Mouse (Mus musculus) limb, embryonic 11.5 days (tissue): ENCODE data around the gene Neurod4. TPM values are rescaled to one million over a fixed set of nuclear protein-coding genes. Genes with fewer than 3 reads are reported as not detected.
"Not testable (repeated sequence)": the region's sequence is repeated elsewhere in the genome, so short reads cannot be mapped to it uniquely, and the experiment has no call there.

Experiments used
- ATAC-seq: fragments of 200-750 bp; cut with Nextera tagmentation; 2 replicates; pipeline ENCODE4 v1.8.0; 2017; ENCODE audit warnings: low read depth; ENCODE audit not compliant: insufficient number of reproducible peaks, low FRiP score, low TSS enrichment
- DNase-seq: peaks from one replicate; pipeline ENCODE4 v3.0.0-alpha.2; 2015; ENCODE audit warnings: low spot score
- H3K27ac ChIP-seq: fragments of 300-500 bp; sonication (generic); replicated peaks from 2 replicates; pipeline ENCODE4 v1.5.1; 2014; ENCODE audit warnings: low read depth, mild to moderate bottlenecking, low read length
- H3K27me3 ChIP-seq: fragments of 300-500 bp; sonication (generic); 2 replicates; pipeline ENCODE4 v1.6.1; 2014; ENCODE audit warnings: mild to moderate bottlenecking, low read length, mixed read lengths; ENCODE audit not compliant: control insufficient read depth, insufficient read depth
- H3K36me3 ChIP-seq: fragments of 300-500 bp; sonication (generic); 2 replicates; pipeline ENCODE4 v1.6.1; 2014; ENCODE audit warnings: mild to moderate bottlenecking, low read length, moderate library complexity, mixed read lengths; ENCODE audit not compliant: control insufficient read depth, insufficient read depth
- H3K4me1 ChIP-seq: fragments of 300-500 bp; sonication (generic); 2 replicates; pipeline ENCODE4 v1.6.1; 2014; ENCODE audit warnings: low read length, mixed read lengths; ENCODE audit not compliant: control insufficient read depth, insufficient read depth
- H3K4me2 ChIP-seq: fragments of 300-500 bp; sonication (generic); 2 replicates; pipeline ENCODE4 v1.6.1; 2014; ENCODE audit warnings: low read depth, mild to moderate bottlenecking, moderate library complexity; ENCODE audit not compliant: severe bottlenecking
- H3K4me3 ChIP-seq: fragments of 300-500 bp; sonication (generic); 2 replicates; pipeline ENCODE4 v1.5.1; 2014; ENCODE audit warnings: low read depth, low read length
- H3K9ac ChIP-seq: fragments of 300-500 bp; sonication (generic); 2 replicates; pipeline ENCODE4 v1.6.1; 2014; ENCODE audit warnings: mild to moderate bottlenecking, low read length
- H3K9me3 ChIP-seq: fragments of 300-500 bp; sonication (generic); 2 replicates; pipeline ENCODE4 v1.6.1; 2016; ENCODE audit warnings: low read length; ENCODE audit not compliant: control insufficient read depth
- whole genome bisulfite sequencing: fragments of 180-500 bp; shearing (Covaris S2); extraction: QIAGEN DNeasy Blood & Tissue Kit; methylation state at CpG from one replicate; pipeline ENCODE4 v1.1.7; 2014; 5-methylcytosine and 5-hydroxymethylcytosine counted together
- polyA plus RNA-seq: library from polyadenylated mRNA; unstranded; fragments of >200 nt; fragmentation: Nextera tagmentation; extraction: Ambion mirVana; gene quantifications from 2 replicates; pipeline ENCODE4 v1.2.1, GENCODE M21; 2014

The Neurod4 gene
- polyA plus RNA-seq, 1 experiment from 2014 or later: not detected

DNA sequence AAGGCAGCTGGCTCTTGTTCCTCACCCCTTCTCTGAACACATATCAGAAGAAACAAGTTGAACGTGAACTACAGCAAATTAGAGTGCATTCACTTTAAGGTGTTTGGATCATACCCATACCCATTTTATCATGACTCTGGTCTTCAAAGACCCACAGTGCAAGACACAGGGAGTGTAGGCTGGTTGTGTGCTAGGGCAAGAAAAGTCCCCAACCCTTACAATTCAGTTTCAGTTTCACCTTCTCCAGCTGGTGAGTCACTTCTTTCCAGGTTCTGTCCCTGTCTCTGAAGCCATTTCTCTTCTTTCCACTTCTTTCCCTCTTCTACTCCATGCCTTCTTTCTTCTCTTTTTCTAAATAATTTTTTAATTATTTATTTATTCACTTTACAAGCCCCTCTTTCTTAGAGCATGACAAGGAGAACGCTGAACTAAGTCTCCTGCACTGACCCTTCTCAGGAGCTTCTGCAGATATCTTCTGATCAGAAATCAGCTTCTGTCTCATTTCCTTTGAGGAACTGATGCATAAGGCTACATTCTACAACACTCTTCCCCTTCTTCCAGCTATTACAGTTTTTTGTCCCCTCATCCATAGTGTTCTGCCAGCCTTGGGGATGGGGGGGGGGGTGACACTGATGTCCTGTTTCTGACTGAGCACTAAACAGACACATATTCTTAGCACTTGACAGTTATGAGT lies 31.6 kb upstream of the Neurod4 start:
- WGBS: 90% methylated on average over 2 of the region's 2 CpGs
- Histone ChIP-seq H3K27ac (no peak overlapping the region), H3K4me1 (no peaks in the 10 kb centered on the region), H3K9me3 (no peaks in the 10 kb centered on the region), H3K36me3 (no peaks in the 10 kb centered on the region), H3K4me2 (no peak overlapping the region), H3K27me3 (no peaks in the 10 kb centered on the region), H3K9ac (no peak overlapping the region), H3K4me3 (no peak overlapping the region)
- DNase-seq: no peak
- ATAC-seq: no peak

DNA sequence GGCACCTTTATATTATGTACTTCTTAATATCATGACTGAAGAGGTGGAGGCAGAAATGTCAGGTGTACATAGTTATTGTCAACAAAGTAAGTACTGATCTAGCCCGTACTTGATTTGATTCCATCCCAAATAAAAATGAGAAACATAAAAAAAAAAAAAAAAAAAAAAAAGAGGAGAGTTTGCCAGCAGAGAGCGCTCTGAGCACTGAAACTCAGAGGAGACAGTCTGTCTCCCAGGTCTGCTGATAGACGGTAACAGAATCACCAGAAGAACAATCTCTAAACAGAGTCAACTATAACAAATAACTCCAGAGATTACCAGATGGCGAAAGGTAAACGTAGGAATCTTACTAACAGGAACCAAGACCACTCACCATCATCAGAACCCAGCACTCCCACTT lies 24.1 kb upstream of the Neurod4 start:
- H3K9ac ChIP-seq, H3K4me2 ChIP-seq, H3K4me3 ChIP-seq, H3K9me3 ChIP-seq, H3K27me3 ChIP-seq, DNase-seq, ATAC-seq, H3K27ac ChIP-seq, H3K36me3 ChIP-seq, H3K4me1 ChIP-seq: not testable (repeated sequence)
- WGBS: 93% methylated on average over 3 of the region's 5 CpGs

GRCm38 (mm10) chr10:130298748-130299147 lies 18.7 kb upstream of the Neurod4 start:
- not testable (repeated sequence) for ATAC-seq, H3K36me3 ChIP-seq, H3K9me3 ChIP-seq, H3K4me3 ChIP-seq, H3K9ac ChIP-seq, DNase-seq, H3K4me2 ChIP-seq, H3K4me1 ChIP-seq, H3K27me3 ChIP-seq, H3K27ac ChIP-seq
- 22% methylated on average over 4 of the region's 4 CpGs for WGBS

DNA sequence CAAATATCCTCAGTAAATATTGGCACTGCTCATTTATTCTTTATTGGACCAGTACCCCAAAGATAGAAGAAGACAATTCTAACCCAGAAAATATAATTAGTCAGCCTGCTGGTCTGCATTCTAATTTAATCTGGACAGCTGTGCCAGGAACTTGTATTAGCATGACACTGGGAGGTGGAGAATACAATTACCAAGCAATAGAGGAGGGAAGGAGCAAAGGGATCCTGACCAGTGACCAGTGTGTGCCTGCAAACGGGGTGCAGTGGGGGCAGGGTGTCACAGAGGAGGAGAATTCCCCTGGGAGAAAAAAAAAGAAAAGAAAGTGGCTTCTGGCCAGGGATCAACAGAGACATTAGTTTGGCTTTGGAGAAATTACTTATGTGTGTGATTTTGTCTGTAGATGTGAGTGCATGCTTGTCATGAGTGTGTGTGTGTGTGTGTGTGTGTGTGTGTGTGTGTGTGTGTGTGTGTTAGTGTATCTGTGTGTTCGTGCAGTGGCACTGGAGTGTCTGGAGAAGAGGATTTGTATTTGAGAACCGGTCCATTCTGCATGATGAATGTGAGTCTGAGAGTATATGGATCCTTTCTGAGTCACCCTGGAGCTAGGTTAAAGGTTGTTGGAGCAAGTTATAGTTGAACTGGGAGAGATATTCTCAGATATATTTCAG lies 13.8 kb upstream of the Neurod4 start:
- DNase-seq: no peak
- no peaks in the 10 kb centered on the region for H3K36me3 ChIP-seq
- ATAC-seq: no peak
- no peaks in the 10 kb centered on the region for H3K27me3 ChIP-seq
- H3K4me2 ChIP-seq: no peak overlapping the region
- H3K27ac ChIP-seq: no peak overlapping the region
- H3K4me3 ChIP-seq: no peak overlapping the region
- 19% methylated on average over 3 of the region's 3 CpGs for WGBS
- no peaks in the 10 kb centered on the region for H3K4me1 ChIP-seq
- no peaks in the 10 kb centered on the region for H3K9me3 ChIP-seq
- no peak overlapping the region for H3K9ac ChIP-seq

- no peaks in the 10 kb centered on the region for H3K36me3 ChIP-seq
- 54% methylated on average over 3 of the region's 3 CpGs for WGBS
- DNase-seq (no peak), ATAC-seq (no peak)
- no peaks in the 10 kb centered on the region for H3K9me3 ChIP-seq
- H3K27ac ChIP-seq: no peak overlapping the region
- H3K27me3 ChIP-seq: no peaks in the 10 kb centered on the region
- H3K4me1 ChIP-seq: no peaks in the 10 kb centered on the region
- H3K4me2 ChIP-seq: no peak overlapping the region
- no peak overlapping the region for H3K4me3 ChIP-seq
- no peak overlapping the region for H3K9ac ChIP-seq
Observed at GRCm38 (mm10) chr10:130288007-130288406, 8.0 kb upstream of the Neurod4 start.

GRCm38 (mm10) chr10:130287201-130287600 lies 7.2 kb upstream of the Neurod4 start:
- WGBS: 83% methylated on average over 1 of the region's 1 CpGs
- H3K9ac ChIP-seq: no peak overlapping the region
- DNase-seq (no peak), ATAC-seq (no peak)
- no peak overlapping the region for H3K27ac ChIP-seq
- H3K4me1 ChIP-seq: no peaks in the 10 kb centered on the region
- H3K4me2 ChIP-seq: no peak overlapping the region
- H3K9me3 ChIP-seq: no peaks in the 10 kb centered on the region
- H3K36me3 ChIP-seq: no peaks in the 10 kb centered on the region
- H3K27me3 ChIP-seq: no peaks in the 10 kb centered on the region
- H3K4me3 ChIP-seq: no peak overlapping the region

DNA sequence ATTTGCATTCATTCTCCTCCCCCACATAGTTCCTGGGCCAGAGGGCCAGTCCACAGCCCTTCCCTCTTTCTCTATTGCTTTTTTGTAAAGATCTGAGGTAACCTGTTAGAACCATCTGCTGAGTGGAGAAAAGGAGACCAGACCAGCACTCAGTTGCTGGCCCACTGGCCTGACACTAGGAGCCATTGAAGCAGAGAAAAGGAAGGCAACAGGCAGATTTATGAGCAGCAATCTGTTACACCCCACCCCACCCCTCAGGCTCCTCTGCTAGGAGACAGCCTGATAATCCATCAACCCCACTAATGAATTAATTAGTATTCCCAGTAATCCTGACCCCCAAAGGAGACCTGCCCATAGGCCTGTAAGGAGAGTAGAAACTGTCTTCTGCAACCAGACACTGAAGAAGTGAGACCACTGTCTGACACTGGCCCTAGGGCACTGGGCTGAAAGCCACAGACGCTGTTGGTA lies 2.0 kb upstream of the Neurod4 start:
- no peaks in the 10 kb centered on the region for H3K27me3 ChIP-seq

GRCm38 (mm10) chr10:130276496-130276895 lies 3.5 kb downstream of the Neurod4 start:
- Histone ChIP-seq H3K4me3 (no peak overlapping the region), H3K4me2 (no peak overlapping the region), H3K9me3 (no peaks in the 10 kb centered on the region), H3K27ac (no peak overlapping the region), H3K9ac (no peak overlapping the region), H3K4me1 (no peaks in the 10 kb centered on the region), H3K27me3 (no peaks in the 10 kb centered on the region), H3K36me3 (no peaks in the 10 kb centered on the region)
- DNase-seq (no peak), ATAC-seq (no peak)
- WGBS: 75% methylated on average over 2 of the region's 2 CpGs

More for the DNA sequence above, 2.0 kb upstream of the Neurod4 start:
- Histone ChIP-seq H3K27ac (no peak overlapping the region), H3K4me2 (no peak overlapping the region), H3K9me3 (no peaks in the 10 kb centered on the region), H3K4me3 (no peak overlapping the region), H3K4me1 (no peaks in the 10 kb centered on the region), H3K9ac (no peak overlapping the region), H3K36me3 (no peaks in the 10 kb centered on the region)
- DNase-seq (no peak), ATAC-seq (no peak)
- 0% methylated on average over 1 of the region's 1 CpGs for WGBS
